Mouse (Mus musculus) lung, postnatal 10 days (tissue): Measurements from ENCODE around the gene Irf7.

Source experiments
- DNase-seq: peaks from one replicate; pipeline ENCODE4 v3.0.0; 2021

Irf7 gene

DNA sequence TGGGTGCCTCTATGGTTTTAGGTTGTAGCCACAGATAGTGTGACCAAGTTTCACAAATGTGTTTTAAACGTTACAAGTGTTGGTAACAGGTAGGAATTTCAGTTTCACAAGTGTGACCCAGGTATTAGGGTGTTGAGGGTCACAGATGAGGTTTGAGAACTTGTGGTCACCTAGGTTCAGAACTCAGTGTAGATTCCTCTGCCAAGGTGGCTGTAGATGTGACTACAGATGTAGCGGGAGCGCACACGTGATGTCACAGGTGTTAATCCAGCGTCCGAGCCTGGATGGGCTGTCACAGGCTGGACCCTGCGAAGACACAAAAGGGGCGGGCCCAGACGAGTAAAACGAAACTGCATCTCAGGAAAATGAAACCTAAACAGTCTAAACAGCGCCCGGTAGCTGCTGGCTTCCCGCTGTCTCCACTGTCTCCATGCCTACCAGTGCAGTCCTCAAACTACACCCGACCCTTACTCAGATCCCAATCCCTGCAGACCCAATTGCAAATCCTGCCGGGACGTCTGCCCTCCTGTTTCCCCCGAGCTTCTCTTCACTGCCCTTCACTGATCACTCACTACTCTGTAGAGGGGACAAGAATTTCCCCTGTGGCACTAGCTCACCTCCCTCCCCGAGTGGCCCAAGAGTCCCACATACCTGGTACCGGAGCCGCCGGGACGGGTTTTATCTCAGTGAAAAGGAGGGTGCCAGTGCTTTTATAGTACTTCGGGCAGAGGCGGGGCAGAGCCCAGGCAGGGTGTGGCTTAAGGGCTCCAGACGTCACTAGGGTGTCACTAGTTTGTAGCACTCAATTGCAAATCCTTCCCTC lies at the start of gene Irf7:
Gene Irf7, minus strand, starts transcription at position 743 of the 823 bp plus-strand sequence.
- DNase-seq, result peak; percentile 82

DNA sequence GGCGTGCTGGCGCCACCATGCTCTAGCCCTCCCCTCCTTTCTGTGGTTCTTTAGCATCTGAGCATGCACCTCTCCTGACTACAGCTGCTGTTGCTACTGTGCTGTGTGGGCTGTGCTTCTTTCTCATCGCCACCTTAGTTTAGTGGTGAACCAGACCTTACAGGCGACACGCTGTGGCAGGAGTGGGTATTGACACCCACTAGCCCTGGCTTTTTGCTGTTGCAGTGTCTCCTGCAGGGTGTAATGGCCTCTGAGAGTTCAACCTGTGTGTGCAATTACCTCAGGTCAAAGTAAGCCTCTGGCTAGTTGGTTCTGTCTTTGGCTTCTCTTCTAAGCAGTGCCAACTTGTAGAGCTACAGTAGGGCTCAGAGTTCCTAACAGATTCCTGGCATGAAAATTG lies 49.7 kb upstream of the Irf7 start:
- DNase-seq, result peak; percentile 60

DNA sequence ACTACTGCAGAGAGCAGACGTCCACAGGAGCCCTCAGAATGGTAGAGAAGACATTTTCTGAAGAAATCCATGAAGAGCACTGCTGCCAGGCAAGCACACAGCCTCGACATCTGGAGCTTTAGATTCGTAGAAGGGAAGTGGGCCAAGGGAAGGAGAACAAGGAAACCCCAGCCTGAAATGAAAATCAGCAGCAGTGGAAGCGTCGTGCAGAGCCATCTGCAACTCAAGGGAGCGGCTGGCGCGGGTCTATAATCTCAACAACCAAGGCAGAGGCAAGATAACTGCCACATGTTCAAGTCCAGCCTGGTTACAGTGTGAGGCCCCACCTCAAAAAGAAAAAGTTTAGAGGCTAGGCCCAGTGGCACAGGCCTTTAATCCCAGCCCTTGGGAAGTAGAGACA lies 48.8 kb upstream of the Irf7 start:
- DNase-seq, result no peak

DNA sequence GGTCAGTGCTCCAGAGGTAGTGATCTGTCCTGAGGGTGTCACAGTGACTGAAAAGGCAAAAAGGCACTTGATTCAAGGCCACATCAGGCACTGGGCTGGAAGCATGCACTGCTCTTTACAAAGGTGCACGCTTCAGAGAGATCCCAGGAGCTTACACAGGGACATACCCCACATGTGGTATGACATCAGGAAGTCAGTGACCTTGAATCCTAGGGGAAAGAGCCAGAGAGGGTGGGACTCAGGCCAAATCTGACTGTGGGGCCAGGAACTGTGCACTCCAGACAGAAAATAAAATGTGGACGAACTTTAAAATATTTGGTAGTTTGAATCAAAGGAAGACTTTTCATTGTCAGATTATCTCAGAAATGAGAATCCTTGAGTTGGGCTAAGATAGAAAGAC lies 48.1 kb upstream of the Irf7 start:
- no peak for DNase-seq

DNA sequence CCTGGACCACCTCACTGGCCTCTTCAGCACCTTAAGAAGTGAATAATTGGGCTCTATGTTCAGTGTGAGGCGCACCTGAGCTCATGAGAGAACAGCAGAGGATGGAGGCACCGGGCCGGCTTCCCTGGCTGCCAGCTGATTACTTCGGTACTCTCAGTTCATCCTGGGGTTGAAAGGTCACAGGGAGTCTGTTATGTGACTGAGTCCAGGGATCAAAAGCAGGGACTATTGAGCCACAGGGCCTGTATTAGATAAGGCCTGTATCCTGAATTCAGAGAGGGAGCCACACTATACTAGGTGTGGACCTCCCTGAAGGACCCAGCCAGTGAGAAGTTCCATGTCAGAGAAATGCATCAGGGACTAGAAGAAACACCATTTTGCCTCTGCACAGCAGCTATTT lies 38.3 kb upstream of the Irf7 start:
- no peak for DNase-seq

DNA sequence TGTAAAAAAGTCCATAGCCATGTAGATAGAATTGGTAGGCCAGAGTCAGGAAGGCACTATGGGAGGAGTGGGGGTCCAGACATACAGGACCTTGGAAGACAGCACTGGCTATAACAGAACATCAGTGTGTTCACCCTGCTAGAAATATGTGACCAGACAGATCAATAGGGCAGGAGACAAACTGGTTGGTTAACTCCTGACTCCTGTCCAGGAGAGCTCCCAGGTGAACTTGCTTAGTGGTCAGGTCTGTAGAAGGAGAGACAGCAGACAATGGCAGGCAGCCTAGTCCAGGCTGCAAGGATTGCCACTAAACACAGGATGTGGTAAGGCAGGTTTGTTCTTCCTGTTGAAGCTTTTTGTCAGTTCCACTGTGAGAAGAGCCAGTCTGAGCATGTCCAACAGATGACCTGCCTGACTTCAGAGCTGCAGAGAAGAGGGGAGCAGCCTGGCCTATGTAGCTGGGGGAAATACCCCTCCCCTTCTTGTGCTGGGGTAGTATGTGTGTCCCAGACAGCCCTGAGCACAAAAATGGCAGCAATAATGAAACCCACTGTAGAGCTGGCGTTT lies 36.5 kb upstream of the Irf7 start:
- DNase-seq, result no peak

DNA sequence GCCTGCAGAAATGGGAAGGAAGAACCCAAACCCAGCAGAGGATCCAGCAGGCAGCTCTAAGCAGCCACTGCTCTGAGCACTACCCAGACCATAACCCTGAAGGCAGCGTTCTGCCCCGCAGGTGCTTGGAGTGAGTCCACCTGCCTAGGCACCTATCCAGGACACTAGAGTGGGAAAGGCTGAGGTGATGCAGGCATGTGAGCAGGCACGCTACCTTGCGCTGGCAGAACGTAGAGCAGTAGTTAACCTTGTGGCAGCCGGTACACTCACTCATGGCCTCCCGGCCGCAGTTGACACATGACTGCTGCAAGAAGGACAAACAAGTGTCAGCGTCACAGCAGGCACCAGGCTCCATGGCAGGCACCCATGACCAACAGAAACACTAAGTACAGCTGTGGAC lies 35.1 kb upstream of the Irf7 start:
- no peak for DNase-seq

DNA sequence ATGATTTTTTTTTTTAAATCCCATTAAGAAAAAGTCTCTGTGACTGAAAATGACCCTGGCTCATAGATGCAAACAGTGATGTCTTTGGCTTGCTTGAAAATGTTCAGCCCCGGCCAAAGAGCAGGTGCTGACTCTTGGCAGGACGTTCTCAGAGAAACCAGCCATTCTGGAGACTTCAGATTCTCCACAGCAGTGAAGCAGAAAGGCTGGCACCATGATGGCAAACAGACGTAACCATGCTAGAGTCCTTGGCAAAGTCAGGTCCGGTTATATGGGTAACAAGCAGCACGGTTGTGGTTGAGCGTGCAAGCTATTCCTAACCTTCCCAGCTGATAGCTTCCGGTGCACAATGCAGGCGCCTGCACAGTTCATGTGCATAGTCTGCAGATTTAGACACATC lies 32.9 kb upstream of the Irf7 start:
- no peak for DNase-seq

DNA sequence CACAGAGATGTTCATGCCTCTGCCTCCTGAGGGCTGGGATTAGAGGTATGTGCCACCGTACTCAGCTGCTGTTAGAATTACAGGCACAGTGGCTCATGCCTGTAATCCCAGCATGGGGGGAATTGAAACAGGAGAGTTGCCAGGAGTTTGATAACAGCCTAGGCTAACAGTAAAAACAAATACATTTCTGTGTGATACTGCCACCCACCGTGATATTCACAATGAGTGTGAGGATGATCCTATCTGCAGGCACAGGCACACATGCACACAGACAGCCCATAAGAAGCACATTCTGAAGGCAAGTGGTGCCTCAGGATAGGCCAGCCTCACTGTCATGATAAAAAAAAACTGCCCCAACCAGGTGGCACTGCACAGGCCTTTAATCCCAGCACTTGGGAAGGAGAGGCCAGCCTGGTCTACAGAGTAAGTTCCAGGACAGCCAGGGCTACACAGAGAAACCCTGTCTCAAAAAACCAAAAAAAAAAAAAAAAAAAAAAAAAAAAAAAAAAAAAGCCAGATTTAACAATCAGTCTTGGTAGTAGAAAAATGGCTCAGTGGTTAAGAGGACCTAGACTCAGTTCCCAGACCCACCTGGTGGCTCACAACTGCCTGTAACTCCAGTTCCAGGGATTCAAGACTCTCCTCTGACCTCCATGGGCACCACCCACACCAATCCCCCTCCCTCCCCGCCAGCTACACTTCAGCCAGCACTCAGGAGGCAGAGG lies 31.8 kb upstream of the Irf7 start:
- DNase-seq, result no peak

DNA sequence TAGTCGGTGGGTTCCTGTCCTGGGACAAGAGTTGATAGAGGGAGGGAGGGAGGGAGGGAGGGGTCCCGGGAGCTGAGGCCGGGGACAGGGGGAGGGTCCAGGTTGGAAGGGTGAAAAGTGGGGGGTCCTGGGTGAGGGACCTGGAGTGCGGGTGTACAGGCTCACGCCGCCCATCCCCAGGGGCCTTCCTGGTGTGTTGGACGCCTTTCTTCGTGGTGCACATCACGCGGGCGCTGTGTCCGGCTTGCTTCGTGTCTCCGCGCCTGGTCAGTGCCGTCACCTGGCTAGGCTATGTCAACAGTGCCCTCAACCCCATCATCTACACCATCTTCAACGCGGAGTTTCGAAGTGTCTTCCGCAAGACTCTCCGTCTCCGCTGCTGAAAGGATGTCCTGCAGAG lies 28.2 kb upstream of the Irf7 start:
- no peak for DNase-seq

DNA sequence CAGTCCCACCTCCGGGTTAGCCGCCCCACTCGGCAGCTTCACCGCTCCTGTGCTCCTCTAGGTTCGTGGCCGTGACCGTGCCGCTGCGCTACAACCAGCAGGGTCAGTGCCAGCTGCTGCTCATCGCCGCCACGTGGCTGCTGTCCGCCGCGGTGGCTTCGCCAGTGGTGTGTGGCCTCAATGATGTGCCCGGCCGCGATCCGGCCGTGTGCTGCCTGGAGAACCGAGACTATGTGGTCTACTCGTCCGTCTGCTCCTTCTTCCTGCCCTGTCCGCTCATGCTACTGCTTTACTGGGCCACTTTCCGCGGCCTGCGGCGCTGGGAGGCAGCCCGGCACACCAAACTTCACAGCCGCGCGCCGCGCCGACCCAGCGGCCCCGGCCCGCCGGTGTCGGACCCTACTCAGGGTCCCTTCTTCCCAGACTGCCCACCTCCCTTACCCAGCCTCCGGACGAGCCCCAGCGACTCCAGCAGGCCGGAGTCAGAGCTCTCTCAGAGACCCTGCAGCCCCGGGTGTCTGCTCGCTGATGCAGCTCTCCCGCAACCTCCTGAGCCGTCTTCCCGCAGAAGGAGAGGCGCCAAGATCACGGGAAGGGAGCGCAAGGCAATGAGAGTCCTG lies 27.7 kb upstream of the Irf7 start:
- peak; percentile 69 for DNase-seq

DNA sequence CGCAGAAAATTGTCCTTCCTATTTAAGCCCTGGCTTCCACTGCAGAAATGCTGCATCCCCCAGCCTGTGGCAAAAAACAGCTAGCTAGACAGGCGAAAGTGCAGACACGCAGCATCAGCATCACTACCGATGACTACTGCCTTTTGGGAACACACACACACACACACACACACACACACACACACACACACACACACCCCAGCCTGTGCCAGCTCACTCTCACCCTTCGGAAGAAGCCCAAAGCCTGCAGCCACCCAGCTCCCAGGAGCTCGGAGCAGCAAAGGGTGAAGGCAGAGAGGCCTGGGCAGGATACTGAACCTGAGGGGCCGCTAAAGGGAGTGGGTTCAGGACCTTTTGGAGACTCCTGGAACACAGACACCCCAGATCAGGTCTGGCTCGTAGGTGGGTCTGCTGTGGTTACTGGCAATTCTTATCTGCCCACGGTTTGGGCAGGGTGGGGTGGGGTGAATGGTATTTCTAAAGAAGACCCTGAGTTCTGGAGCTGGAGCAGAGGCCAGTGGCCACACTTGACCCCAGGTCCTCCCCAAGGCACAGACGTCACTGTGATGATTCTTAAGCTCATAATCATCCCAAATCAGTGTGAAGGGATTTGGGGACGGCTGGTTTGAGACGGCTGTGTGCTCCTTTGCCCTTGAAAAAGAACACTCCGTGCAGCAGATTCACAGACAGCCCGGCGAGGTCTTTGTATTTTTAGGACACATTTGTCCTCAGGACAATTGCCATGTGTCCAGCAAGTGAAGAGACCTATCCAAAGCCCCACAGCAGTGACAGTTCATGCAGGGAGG lies 26.5 kb upstream of the Irf7 start:
- DNase-seq, result no peak

DNA sequence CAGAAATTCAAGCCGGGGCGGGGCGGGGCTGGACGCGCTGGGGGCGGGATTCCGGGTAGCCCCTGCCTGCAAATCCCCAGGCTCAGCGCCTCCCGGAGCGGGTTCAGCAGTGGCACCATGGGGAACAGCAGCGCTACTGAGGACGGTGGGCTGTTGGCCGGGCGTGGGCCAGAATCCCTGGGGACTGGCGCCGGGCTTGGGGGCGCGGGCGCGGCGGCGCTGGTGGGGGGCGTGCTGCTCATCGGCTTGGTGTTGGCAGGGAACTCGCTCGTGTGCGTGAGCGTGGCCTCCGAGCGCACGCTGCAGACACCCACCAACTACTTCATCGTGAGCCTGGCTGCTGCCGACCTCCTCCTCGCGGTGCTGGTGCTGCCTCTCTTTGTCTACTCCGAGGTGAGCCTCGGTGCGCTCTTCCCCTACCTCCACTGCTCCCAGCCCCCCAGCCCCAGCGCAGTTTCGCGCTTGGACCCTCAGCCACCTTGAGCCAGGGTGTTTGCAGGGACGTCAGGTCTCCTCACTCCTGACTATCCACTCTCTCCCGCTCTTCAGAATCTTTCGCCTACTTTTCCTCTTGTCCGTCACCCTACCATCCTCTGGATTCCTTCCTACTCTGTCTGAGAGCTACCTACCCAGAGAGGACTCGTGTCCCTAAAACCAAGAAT lies 25.8 kb upstream of the Irf7 start, which contains the start of gene Drd4:
Gene Drd4, plus strand, starts transcription at position 86 of the 662 bp plus-strand sequence.
- peak; percentile 35 for DNase-seq

DNA sequence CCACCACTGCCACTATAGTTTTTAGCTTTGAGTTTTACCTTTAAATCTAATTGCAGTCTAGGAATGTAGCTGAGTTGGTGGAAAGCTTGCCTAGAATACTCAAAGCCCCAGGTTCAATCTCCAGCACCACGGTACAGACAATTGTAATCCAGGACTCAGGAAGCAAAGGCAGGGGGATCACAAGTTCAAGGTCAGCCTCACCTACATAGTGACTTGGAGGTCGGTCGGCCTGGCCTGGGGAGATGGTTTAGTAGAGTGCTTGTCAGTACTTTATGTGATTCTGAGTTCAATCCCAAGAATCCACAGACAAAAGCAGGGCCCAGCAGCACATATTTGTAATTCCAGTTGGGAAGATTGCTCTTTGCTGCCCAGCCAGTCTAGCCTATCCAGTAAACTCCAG lies 21.8 kb upstream of the Irf7 start:
- no peak for DNase-seq

DNA sequence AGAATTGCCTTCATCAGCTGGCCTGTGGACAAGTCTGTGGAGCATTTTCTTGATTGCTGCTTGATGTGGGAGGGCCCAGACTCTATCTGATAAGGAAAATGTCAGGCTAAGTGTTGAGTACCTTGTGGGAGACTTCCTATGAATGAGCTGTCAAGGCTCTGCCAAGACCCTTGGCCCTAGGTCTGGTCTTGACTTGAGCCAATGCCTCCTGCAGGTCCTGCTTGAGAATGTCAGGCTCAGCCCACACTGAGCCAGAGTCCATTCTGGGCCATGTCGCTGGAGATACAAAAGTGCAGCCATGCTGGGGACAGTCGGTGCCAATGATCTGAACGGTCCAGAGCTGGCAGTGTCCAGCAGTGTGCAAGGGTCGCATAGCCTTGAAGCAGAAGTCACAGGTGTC lies 16.5 kb upstream of the Irf7 start:
- DNase-seq, result no peak

DNA sequence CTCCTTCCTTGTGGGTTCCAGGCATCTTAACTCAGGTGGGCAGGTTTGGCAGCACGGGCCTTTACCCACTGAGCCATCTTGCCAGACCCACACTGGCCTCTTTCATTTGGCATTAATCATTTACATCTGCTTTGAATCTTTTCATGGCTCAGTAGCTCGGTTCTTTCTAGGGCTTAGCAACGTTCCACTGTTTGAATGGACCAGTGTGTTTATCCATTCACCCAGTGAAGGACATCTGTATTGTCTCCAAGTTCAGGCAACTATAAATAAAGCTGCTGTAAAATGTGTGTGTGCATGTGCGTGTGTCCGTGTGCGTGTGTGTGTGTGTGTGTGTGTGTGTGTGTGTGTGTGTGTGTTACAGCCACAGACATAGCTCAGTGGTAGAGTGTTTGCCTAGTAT lies 15.2 kb upstream of the Irf7 start:
- DNase-seq, result no peak

DNA sequence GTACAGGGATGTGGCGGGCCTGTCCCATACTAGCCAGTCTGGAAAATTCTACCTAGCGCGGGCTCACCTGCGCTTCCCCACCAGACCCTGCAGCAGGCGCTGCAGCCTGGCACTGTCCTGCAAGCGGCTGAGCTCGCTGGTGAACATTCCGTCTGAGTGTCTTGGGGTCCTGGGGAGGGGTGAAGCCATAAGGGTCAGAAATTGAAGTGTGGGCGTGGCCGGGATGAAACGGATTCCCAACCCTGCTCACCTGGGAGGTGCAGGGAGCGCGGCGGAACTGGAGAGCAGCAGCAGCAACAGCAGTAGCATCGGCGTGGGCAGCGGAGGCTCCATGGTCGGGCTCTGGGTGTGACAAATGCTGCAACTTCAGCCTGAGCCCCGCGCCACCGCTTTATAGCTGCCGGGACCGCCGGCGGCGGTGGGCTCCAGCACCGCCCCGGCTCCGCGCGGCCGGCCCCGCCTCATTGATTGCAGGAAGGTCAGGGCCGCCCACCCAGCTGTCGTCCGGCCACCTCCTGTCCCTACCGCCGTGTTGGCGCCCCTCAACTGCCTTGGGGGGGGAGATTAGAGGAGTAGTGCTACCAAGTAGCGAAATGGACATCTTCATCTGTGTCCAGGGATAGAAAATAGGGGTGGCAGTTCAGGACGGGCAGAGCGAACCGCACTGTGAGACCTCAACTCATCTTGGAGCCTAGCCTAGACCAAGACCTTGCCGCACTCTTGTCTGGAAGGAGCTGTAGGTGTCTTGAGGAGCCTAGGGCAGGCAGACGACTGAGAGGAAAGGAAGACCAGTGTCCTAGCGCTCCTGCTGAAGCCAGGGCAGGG lies 12.7 kb upstream of the Irf7 start, which contains the start of gene Sct:
Gene Sct, minus strand, starts transcription at position 368 of the 825 bp plus-strand sequence.
- DNase-seq, result peak; percentile 34

DNA sequence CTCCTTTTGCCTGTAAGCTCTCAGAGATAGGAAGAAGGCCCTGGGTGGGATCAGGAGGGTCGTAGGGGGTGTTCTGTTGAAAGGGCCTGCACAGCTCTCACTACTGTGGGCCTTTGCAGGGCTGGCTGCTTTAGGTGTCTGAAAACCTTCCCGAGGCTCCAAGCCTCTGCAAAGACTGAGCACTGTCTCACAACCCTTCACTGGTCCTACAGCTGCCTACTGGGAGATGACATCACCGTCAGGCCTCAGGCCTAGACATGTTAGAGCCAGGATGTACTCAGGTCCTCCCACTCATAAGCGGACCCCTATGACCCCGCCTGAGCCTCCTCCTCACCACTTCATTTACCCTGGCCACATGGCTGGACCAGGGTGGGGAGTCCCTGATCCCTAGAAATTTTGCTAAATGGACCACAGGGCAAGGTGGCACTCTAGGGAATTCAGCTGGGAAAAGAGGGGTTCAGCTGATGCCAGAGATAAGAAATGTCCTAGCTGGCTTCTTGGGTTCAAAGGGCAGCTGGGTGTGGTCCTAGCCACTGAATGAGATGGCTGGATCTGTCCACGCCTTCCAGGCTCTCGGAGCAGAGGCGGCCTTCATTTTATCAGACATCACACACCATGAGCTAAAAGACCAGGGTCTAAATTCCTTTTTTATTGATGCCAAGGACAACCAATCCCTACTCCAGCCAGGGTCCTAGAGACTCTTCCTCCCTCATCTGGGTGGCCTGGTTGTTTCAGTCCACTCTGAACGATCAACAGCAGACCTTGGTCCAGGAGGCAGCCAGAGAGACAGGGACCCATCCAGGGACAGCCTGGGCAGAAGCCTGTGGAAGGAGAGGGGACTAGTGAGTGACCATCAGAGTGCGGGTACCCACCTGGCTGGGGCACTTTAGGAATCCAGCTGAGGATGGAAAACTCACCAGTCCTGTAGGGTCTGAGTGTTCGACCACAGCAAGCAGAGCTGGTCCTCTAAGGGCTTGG lies 11.7 kb upstream of the Irf7 start:
- DNase-seq, result no peak

DNA sequence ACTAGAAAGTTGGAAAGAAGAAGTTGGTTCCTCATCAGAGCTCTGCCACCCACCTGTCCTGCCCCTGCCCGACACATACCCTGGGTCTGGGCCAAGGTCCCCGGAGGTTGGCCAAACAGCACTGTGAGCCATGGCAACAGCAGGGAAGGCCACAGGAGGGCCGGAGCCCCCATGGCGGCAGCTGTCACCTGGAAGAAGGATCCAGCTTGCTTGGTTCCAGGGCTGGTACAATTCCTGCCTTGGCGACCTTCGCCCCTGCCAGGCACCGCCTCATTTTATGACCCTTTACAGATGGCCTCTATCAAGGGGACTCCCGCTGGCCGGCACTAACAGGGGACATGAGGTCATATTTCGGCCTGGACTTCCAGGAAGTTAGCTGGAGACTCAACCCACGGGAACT lies 10.3 kb upstream of the Irf7 start, which contains the start of gene Cdhr5:
Gene Cdhr5, minus strand, starts transcription at position 241 of the 400 bp plus-strand sequence.
- DNase-seq, result no peak

DNA sequence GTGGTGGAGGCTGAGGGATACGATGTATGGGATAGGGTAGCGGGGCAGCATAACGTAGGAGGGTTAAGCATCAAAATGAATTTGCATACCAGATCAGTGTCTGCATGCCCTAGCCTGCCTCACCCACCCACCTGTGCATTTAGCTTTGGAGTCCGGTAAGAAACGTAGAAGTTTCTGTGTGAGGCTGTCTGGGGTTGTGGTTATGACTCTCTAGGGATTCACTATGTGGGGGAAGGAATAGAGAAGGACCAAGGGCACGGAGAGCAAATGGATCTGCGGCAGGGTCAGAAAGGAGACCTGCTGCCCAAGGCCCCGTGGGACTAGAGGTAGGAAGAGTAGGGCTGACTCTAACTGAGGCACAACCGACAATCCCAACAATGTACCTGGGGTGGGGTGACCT lies 9.1 kb upstream of the Irf7 start:
- DNase-seq, result no peak
